Mouse (Mus musculus) bone marrow, adult 2 months (tissue): Measurements from ENCODE around the gene Nod2. TPM values are rescaled to one million over a fixed set of nuclear protein-coding genes. Genes with fewer than 3 reads are reported as not detected.

ENCODE experiments used
- H3K27ac ChIP-seq: fragments of 200-500 bp; 2 replicates; pipeline ENCODE4 v1.5.1; 2012; ENCODE audit warnings: low read depth, mild to moderate bottlenecking, control low read depth, inconsistent platforms, low read length; ENCODE audit not compliant: control insufficient read depth, poor library complexity, insufficient read depth
- H3K4me1 ChIP-seq: fragments of 200-500 bp; 2 replicates; pipeline ENCODE4 v1.6.1; 2011; ENCODE audit warnings: low read length; ENCODE audit not compliant: control insufficient read depth, insufficient read depth
- H3K4me3 ChIP-seq: fragments of 200-500 bp; replicated peaks from 2 replicates; pipeline ENCODE3; 2011; ENCODE audit warnings: mild to moderate bottlenecking, low read depth, low read length, control low read depth; ENCODE audit not compliant: control insufficient read depth
- CTCF ChIP-seq: fragments of 200-500 bp; IDR thresholded peaks from 2 replicates; pipeline ENCODE4 v1.5.1; 2011; ENCODE audit warnings: low read length, control low read depth; ENCODE audit not compliant: control insufficient read depth, insufficient read depth
- POLR2A ChIP-seq: fragments of 200-500 bp; IDR thresholded peaks from 2 replicates; pipeline ENCODE4 v1.6.1; 2011; ENCODE audit warnings: low read depth, mild to moderate bottlenecking, control low read depth, low read length, borderline replicate concordance; ENCODE audit not compliant: control insufficient read depth
- WGBS: fragments of 180-500 bp; shearing (Covaris S2); methylation state at CpG from one replicate; pipeline ENCODE4 v1.1.7; 2018; 5-methylcytosine and 5-hydroxymethylcytosine counted together
- polyA plus RNA-seq: library from polyadenylated mRNA; stranded (reverse); fragments of >200 nt; gene quantifications from 2 replicates; pipeline ENCODE4 v1.2.4, GENCODE M21; 2011; ENCODE audit warnings: low replicate concordance; ENCODE audit not compliant: missing spikeins, insufficient read depth, insufficient read length

The Nod2 gene
- polyA plus RNA-seq, result 2.6 TPM in 1 of 2 replicates, not detected in the other

DNA sequence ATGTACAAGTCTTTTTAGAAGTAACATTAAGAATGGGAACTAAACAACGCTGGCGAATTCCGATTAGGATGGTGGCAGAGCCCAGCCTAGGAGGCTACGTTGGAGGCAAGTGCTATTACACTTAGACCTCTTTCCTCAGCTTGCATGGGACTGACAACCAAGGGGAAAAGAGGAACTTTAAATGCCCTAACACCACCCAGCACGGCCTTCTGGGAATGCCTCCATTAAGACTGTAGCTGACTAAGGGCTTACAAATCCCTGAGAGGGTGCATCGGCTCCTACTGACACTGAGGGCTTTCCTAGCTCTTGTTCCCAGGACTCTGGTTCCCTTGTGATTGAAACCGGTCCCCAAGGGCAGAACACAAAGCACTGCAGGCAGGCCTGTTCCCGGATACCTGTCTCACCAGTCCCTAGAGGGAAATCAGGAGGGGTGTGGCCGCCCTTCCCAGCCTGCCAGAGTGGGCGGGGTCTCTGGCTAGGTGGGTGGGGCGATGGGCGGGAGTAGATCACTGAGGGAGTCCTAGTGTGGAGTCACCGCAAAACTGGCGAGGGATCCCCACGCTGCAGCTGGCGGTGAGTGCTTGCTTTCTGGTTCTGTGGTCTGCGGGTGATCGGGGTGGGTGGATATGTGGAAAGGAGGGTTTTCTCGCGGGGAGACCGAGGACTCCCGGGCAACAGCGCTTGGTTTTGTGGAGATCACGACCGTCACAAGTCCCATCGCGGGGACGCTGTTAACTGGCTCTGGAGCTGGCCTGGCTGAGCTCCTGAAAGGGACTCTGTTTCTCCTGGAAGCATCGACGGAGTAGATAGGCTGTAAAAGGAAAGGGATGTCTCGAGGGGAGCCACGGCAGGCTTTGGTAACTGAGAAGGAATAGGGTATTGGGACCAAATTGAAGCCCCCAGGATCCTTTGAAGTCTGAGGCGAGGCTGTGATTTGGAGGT is at the start of gene Nod2:
Nod2 (plus strand) TSS at position 479 of the 942 bp plus-strand sequence.
- H3K4me3 ChIP-seq, result peak within 1 kb of the TSS; percentile 35
- 12% methylated on average over 33 of the region's 33 CpGs for WGBS
- TF ChIP-seq CTCF (no peak), POLR2A (0 out of 2 replicates have a peak, but pooled peaks have one; percentile 12)
- H3K4me1 ChIP-seq, result peaks cover 11% of the 10 kb centered on the region
- peak within 1 kb of the TSS; percentile 9; the same call in 1 of the 2 replicates for H3K27ac ChIP-seq

DNA sequence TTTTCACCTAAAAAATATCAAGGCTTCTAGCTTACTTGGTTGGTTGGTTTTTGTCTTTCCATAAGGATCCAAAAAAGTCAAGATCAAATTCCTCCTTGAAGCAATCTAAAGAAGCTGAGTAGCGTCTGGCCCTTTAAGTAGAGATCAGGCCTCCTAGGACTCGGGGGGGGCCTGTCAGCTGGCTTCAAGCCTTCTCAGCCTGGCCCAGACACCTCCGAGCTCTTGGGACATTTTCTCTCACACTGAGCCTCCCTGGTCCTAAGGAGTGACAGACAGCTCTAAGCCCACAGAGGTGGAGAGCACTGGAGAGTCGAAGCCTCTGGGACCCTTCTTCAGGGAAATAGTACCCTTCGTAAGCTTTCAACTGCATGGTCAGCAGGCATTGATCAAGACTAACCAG is 48.5 kb upstream of the Nod2 start:
- TF ChIP-seq POLR2A (no peak), CTCF (no peak)
- Histone ChIP-seq H3K4me3 (no peak overlapping the region), H3K27ac (no peak overlapping the region), H3K4me1 (no peaks in the 10 kb centered on the region)
- 75% methylated on average over 5 of the region's 5 CpGs for WGBS

DNA sequence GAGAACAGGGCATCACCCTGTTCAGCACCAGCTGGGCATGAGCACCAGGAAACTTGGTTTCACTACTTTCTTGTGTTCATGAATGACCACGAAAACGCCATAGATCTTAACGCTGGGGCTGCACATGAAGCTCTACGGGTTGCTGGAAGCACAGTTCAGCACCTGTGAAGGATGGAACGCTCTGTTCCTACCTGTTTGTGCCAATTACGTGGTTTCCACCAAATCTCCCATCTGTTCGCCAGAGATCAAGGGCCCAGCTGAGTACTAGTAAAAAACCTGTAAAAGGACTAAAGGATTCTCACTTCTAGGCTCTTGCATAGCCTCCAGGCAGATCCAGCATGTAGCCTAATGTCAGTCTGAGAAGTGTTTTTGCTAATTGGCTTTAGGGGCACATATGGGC is 47.6 kb upstream of the Nod2 start:
- Histone ChIP-seq H3K4me1 (no peaks in the 10 kb centered on the region), H3K4me3 (no peak overlapping the region), H3K27ac (no peak overlapping the region)
- no peak for TF ChIP-seq CTCF
- no peak for TF ChIP-seq POLR2A
- 66% methylated on average over 7 of the region's 7 CpGs for WGBS

DNA sequence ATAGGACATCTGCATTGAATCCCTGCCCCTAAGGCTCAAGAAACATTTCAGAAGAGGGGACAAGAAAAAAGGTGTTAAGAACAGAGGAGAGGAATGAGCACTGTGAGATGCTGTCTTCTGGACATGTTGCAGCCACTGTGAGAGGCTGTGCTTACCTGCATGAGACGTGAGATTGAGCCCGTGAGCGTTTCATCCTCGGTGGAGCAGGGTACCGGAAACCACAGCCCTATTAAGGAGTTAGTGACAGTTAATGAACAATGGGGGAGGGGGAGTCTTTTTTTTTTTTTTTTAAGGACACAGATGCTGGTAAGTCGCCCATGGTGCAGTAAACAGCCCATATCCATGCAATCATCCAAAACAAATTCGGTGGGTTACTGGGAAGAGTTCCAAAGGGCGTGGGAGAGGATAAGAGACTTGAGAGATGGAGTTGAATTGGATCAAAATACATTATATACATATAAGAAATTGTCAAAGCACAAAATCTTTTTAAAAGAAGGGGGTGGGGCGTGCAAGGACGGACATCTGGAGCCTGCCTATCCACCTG is 43.6 kb upstream of the Nod2 start:
- Histone ChIP-seq H3K4me3 (no peak overlapping the region), H3K4me1 (no peaks in the 10 kb centered on the region), H3K27ac (no peak overlapping the region)
- TF ChIP-seq POLR2A, result no peak
- TF ChIP-seq CTCF, result no peak
- WGBS, result 29% methylated on average over 10 of the region's 10 CpGs

DNA sequence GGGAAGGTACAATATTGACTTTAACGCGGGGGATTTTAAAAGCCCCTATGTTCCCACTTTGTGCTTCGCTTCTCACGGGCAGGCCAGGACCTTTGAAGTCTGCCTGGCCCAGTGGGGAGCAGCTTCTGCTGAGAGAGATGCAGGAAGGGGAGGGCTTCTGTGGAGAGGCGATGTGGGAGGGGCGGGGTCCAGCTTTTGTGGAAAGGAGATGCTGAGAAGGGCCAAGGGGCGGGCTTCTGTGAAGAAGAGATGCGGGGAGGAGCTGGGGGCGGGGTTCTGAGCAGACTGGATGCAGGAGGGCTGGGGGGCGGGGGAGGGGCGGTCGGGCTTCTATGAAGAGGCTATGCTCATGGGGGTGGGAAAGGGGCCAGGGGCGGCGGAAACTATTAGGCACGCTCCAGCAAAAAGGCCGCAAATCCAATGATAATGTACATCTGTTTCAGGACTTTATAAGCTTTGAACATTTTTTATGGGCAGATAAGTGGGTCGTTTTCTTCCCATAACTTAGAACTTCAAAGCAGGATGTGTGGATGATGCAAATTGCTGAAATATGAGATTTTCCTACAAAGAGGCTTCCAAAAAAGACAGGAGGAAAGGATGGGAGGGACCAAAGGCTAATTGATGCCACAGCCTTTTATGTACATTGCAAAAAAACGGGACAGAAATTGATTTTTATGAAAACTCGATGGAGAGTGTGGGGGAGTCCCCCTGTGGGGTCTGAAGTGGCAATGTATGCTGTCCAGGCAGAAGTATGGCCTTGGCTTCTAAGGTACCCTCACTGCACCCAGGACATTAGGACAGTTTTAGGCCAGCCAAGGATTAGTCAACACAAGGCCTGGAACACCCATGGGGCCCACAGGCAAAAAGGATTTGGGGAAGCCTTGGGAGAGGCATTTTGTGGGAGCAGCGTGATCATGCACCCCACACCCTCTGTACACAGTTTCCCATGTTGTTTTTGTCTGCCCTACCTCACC is 42.8 kb upstream of the Nod2 start:
- Histone ChIP-seq H3K27ac (no peak overlapping the region), H3K4me3 (no peak overlapping the region), H3K4me1 (no peaks in the 10 kb centered on the region)
- 39% methylated on average over 20 of the region's 20 CpGs for WGBS
- TF ChIP-seq CTCF (no peak), POLR2A (no peak)

DNA sequence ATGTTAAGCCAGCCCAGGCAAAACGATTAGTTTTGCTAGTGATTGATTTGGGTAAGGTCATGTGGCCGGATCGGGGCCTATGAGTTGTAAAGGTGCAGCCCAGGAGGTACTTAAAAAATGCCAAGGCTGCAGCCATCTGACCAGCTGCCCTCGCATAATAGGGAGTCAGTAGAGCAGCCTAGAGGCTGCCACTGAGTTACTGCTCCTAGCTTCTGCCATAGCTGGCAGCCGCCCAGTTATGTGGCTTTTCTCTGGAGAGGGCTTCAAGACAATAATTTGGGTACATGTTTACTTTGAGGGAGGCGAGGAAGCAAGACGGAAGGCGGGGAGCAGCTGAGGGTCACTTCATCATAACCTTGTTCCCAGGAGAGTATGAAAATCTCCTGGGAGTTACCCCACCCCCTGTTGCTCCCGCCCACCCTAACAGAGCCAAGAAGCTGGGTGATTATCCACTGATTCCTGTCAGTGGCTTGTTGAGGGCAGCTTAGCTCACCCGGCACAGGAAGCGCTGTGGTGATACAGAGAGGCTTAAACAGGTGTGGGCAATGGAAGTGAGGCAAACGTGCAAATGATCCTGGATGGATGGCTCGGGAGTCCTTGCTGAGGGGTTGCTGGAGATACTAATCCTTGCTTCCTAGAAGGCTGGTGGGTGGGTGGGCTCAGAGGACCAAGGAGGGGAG is 41.6 kb upstream of the Nod2 start:
- Histone ChIP-seq H3K4me3 (no peak overlapping the region), H3K27ac (no peak overlapping the region), H3K4me1 (no peaks in the 10 kb centered on the region)
- TF ChIP-seq CTCF, result no peak
- no peak for TF ChIP-seq POLR2A
- WGBS, result 22% methylated on average over 13 of the region's 13 CpGs

DNA sequence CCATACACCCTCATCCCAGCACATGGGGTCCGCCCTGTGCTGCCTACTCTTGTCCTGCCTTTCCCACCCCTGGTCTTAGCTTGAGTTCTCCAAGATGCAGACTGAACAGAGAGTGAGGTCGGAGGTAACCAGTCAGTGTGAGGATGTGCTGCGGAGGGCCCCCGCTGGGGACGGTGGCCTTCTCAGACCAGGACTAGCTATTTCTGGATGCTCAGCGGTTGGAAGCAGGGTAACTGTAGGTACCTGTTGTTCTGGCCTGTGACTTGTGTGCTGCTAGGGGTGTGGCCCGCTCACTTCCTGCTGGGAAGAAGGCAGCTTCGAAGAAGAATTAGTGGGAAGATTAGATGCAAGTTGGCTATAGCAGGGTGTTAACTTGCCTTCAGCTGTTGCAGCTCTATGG is 38.1 kb upstream of the Nod2 start:
- Histone ChIP-seq H3K4me3 (no peak overlapping the region), H3K27ac (no peak overlapping the region), H3K4me1 (no peaks in the 10 kb centered on the region)
- 80% methylated on average over 8 of the region's 8 CpGs for WGBS
- TF ChIP-seq POLR2A, result no peak
- TF ChIP-seq CTCF, result no peak
